Mouse (Mus musculus): ENCODE data around the gene Rad51b. TPM values are rescaled to one million over a fixed set of nuclear protein-coding genes. Genes with fewer than 3 reads are reported as not detected.
A peak's percentile ranks its signal among the peaks of the same experiment; 100 is the strongest.
"Not testable (repeated sequence)": the region's sequence is repeated elsewhere in the genome, so short reads cannot be mapped to it uniquely, and the experiment has no call there.

Gene Rad51b
- polyA plus RNA-seq, 1 experiment from 2014 or later: 6.5 TPM

DNA sequence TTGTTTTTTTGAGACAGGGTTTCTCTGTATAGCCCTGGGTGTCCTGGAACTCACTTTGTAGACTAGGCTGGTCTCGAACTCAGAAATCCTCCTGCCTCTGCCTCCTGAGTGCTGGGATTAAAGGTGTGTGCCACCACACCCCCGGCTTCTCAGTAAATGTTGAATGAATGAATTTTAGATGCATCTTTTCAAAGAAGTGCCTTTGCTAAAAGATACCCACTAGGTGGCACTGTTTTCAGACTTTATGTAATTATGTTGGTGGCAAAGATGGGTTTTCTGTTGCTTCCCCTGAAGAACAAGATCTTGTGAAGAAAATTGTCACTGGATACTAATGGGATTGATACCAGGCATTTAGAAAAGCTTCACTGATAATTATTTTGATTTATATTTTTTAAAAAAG is 25.5 kb downstream of the Rad51b start:
- H3K4me3 ChIP-seq (ENCODE audit: low read depth, low read length); H3K9me3 ChIP-seq (ENCODE audit: control insufficient read depth, low read length); H3K4me2 ChIP-seq (replicated peaks; ENCODE audit: low read depth, low read length); H3K27me3 ChIP-seq (ENCODE audit: control insufficient read depth, insufficient read depth, low read length); H3K36me3 ChIP-seq (ENCODE audit: control insufficient read depth, insufficient read depth, low read length); H3K4me1 ChIP-seq (replicated peaks; ENCODE audit: control insufficient read depth, insufficient read depth, low read length); H3K27ac ChIP-seq (ENCODE audit: low read depth, low read length); H3K9ac ChIP-seq (ENCODE audit: low read depth, low read length); ATAC-seq (ENCODE audit: low FRiP score): not testable (repeated sequence)
- peak; percentile 59 for DNase-seq (ENCODE audit: low spot score)
- 67% methylated on average over 2 of the region's 2 CpGs for WGBS

DNA sequence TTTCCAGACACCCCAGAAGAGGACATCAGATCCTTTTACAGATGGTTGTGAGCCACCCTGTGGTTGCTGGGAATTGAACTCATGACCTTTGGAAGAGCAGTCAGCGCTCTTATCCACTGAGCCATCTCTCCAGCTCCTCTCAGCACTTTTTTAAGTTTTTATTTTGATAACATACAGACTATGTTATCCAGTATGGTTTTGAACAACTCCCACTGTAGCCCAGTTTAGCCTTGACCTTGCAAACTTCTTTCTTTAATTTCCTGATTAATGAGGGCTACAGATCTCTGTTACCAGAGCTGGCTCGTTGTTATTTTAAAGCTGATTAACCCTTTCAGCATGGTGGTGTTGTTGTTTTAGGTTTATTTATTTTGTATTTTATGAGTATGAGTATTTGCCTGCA is 29.2 kb downstream of the Rad51b start:
- Histone ChIP-seq H3K9ac (ENCODE audit: low read depth, low read length) (no peak overlapping the region), H3K27ac (ENCODE audit: low read depth, low read length) (no peak overlapping the region), H3K9me3 (ENCODE audit: control insufficient read depth, low read length) (no peaks in the 10 kb centered on the region), H3K4me3 (ENCODE audit: low read depth, low read length) (no peak overlapping the region), H3K27me3 (ENCODE audit: control insufficient read depth, insufficient read depth, low read length) (no peaks in the 10 kb centered on the region), H3K4me2 (replicated peaks; ENCODE audit: low read depth, low read length) (no peak overlapping the region), H3K4me1 (replicated peaks; ENCODE audit: control insufficient read depth, insufficient read depth, low read length) (no peaks in the 10 kb centered on the region), H3K36me3 (ENCODE audit: control insufficient read depth, insufficient read depth, low read length) (no peaks in the 10 kb centered on the region)
- WGBS: 79% methylated on average over 2 of the region's 2 CpGs
- DNase-seq (ENCODE audit: low spot score): no peak
- ATAC-seq (ENCODE audit: low FRiP score): no peak

DNA sequence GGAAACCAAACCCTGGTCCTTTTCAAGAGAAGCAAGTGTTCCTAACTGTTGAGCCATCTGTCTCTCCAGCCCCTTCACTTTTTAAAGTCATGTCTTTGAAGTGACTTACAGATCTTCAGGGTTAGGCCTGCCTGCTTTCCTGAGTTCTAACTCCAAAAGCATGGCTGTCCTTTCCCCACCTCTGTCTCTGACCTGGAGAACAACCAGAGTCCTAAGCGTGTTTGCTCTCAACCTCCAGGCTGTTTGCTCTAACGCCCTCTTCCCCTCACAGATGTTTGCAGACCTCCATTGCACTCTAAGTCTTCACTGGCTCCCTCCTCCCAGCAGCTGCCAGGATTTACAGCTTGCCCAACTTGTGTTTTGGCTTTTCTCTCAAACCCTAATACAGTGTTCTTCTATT is 29.7 kb downstream of the Rad51b start:
- H3K27me3 ChIP-seq (ENCODE audit: control insufficient read depth, insufficient read depth, low read length): no peaks in the 10 kb centered on the region
- H3K27ac ChIP-seq (ENCODE audit: low read depth, low read length): no peak overlapping the region
- ATAC-seq (ENCODE audit: low FRiP score) (no peak), DNase-seq (ENCODE audit: low spot score) (no peak)
- H3K4me1 ChIP-seq (replicated peaks; ENCODE audit: control insufficient read depth, insufficient read depth, low read length): no peaks in the 10 kb centered on the region
- no peak overlapping the region for H3K4me2 ChIP-seq (replicated peaks; ENCODE audit: low read depth, low read length)
- WGBS: 72% methylated on average over 2 of the region's 2 CpGs
- no peaks in the 10 kb centered on the region for H3K36me3 ChIP-seq (ENCODE audit: control insufficient read depth, insufficient read depth, low read length)
- H3K9ac ChIP-seq (ENCODE audit: low read depth, low read length): no peak overlapping the region
- H3K4me3 ChIP-seq (ENCODE audit: low read depth, low read length): no peak overlapping the region
- H3K9me3 ChIP-seq (ENCODE audit: control insufficient read depth, low read length): no peaks in the 10 kb centered on the region

DNA sequence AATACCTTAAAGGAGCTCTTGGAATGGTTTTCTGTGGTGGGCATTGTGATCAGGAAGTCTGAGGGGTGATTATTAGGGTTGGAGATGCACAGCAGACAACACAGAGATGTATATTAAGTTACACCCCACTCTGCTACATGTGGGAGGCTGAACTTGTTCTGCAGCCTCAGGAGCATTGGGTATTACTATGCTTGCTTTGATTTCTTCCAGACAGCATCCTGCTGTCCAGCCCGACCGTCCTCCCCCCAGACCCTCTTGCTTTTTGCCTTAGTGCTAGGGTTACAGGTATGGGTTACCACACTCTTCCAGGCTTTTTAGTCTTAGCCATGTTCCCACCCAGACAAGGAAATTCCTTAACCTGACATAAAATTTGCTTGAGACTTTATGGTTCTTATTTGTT is 30.8 kb downstream of the Rad51b start:
- no peaks in the 10 kb centered on the region for H3K9me3 ChIP-seq (ENCODE audit: control insufficient read depth, low read length)
- H3K27ac ChIP-seq (ENCODE audit: low read depth, low read length): no peak overlapping the region
- H3K27me3 ChIP-seq (ENCODE audit: control insufficient read depth, insufficient read depth, low read length): no peaks in the 10 kb centered on the region
- no peak for ATAC-seq (ENCODE audit: low FRiP score)
- H3K4me2 ChIP-seq (replicated peaks; ENCODE audit: low read depth, low read length): no peak overlapping the region
- H3K4me3 ChIP-seq (ENCODE audit: low read depth, low read length): no peak overlapping the region
- H3K9ac ChIP-seq (ENCODE audit: low read depth, low read length): no peak overlapping the region
- no peak for DNase-seq (ENCODE audit: low spot score)
- H3K4me1 ChIP-seq (replicated peaks; ENCODE audit: control insufficient read depth, insufficient read depth, low read length): no peaks in the 10 kb centered on the region
- H3K36me3 ChIP-seq (ENCODE audit: control insufficient read depth, insufficient read depth, low read length): no peaks in the 10 kb centered on the region
- WGBS: 86% methylated on average over 2 of the region's 2 CpGs

DNA sequence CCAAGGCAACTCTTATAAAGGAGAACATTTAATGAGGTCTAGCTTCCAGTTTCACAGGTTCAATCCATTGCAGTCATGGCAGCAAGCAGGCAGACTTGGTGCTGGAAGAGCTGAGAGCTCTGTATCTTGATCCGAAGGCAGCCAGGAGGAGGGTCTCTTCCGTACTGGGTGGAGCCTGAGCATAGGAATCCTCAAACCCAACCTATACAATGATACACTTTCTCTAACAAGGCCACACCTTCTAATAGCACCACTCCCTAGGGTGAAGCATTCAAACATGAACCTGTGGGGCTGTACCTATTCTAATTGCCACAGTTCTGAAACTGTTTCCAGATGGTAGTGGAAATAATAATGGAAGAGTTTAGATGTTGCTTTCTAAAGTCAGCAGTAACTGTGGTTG is 33.5 kb downstream of the Rad51b start:
- no peak overlapping the region for H3K9ac ChIP-seq (ENCODE audit: low read depth, low read length)
- no peaks in the 10 kb centered on the region for H3K27me3 ChIP-seq (ENCODE audit: control insufficient read depth, insufficient read depth, low read length)
- 81% methylated on average over 2 of the region's 2 CpGs for WGBS
- H3K9me3 ChIP-seq (ENCODE audit: control insufficient read depth, low read length): no peaks in the 10 kb centered on the region
- no peak for ATAC-seq (ENCODE audit: low FRiP score)
- H3K4me2 ChIP-seq (replicated peaks; ENCODE audit: low read depth, low read length): no peak overlapping the region
- H3K27ac ChIP-seq (ENCODE audit: low read depth, low read length): no peak overlapping the region
- no peak for DNase-seq (ENCODE audit: low spot score)
- no peak overlapping the region for H3K4me3 ChIP-seq (ENCODE audit: low read depth, low read length)
- no peaks in the 10 kb centered on the region for H3K4me1 ChIP-seq (replicated peaks; ENCODE audit: control insufficient read depth, insufficient read depth, low read length)
- no peaks in the 10 kb centered on the region for H3K36me3 ChIP-seq (ENCODE audit: control insufficient read depth, insufficient read depth, low read length)

DNA sequence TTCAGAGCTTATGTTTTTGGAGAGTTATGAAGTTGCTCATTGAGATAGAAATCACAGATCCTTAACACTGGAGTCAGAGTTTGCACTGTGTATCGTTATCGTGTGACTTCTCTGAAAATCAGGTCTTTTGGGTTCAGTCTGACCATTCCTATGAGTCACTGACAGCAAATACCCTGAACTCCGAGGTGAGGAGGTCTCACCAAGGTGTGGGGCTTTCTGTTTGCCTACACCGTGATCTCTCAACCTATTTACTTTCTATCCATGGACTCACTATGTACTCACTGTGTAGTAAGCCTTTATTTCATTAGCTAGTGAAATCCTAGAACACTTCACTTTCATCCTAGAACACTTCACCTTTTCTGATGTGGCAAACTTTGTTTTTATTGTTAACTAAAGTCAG is 34.6 kb downstream of the Rad51b start:
- Histone ChIP-seq H3K9me3 (ENCODE audit: control insufficient read depth, low read length) (no peaks in the 10 kb centered on the region), H3K4me3 (ENCODE audit: low read depth, low read length) (no peak overlapping the region), H3K9ac (ENCODE audit: low read depth, low read length) (no peak overlapping the region), H3K4me2 (replicated peaks; ENCODE audit: low read depth, low read length) (no peak overlapping the region), H3K4me1 (replicated peaks; ENCODE audit: control insufficient read depth, insufficient read depth, low read length) (no peaks in the 10 kb centered on the region), H3K36me3 (ENCODE audit: control insufficient read depth, insufficient read depth, low read length) (no peaks in the 10 kb centered on the region), H3K27ac (ENCODE audit: low read depth, low read length) (no peak overlapping the region), H3K27me3 (ENCODE audit: control insufficient read depth, insufficient read depth, low read length) (no peaks in the 10 kb centered on the region)
- 91% methylated on average over 4 of the region's 4 CpGs for WGBS
- DNase-seq (ENCODE audit: low spot score) (no peak), ATAC-seq (ENCODE audit: low FRiP score) (no peak)

DNA sequence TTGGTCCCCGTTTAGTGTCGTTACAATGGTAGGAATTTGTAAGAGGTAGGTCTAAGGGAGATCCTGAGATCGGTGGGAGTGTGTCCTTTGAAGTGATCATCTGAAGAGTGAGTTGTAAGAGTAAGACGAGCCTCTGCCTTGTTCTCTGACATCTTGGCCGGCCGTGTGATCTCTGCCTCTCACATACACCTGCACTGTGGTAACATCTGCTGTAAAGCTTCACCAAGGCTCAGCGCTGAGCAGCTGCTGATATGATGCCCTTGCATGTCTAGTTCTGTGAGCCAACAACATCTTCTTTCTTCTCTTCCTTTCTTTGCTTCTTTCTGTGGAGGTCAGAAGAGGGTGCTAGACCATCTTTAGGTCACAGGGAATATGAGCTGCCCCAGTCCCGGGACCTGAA is 41.7 kb downstream of the Rad51b start:
- ATAC-seq (ENCODE audit: low FRiP score): no peak
- H3K27me3 ChIP-seq (ENCODE audit: control insufficient read depth, insufficient read depth, low read length): no peaks in the 10 kb centered on the region
- H3K4me3 ChIP-seq (ENCODE audit: low read depth, low read length): no peak overlapping the region

DNA sequence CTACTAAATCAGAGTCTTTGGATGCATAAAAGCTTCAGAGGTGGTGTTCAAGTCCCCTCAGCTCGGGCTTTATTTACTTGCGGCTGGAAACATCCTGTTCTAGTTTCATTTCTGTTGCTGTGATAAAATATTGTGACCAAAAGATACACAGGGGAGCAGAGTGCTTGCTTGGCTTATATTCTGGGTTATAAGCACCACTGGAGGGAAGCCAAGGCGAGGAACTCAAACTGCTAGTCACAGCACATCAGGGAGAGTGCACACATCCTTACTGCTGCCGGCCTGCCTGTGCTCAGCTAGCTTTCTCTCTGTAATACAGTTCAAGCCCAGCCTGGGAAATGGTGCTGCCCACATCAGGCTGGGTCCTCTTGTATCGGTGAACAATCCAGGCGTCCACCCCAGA is 43.4 kb downstream of the Rad51b start:
- Histone ChIP-seq H3K4me2 (replicated peaks; ENCODE audit: low read depth, low read length) (no peak overlapping the region), H3K36me3 (ENCODE audit: control insufficient read depth, insufficient read depth, low read length) (no peaks in the 10 kb centered on the region), H3K9ac (ENCODE audit: low read depth, low read length) (no peak overlapping the region), H3K4me3 (ENCODE audit: low read depth, low read length) (no peak overlapping the region), H3K27me3 (ENCODE audit: control insufficient read depth, insufficient read depth, low read length) (no peaks in the 10 kb centered on the region), H3K27ac (ENCODE audit: low read depth, low read length) (no peak overlapping the region), H3K9me3 (ENCODE audit: control insufficient read depth, low read length) (no peaks in the 10 kb centered on the region), H3K4me1 (replicated peaks; ENCODE audit: control insufficient read depth, insufficient read depth, low read length) (no peaks in the 10 kb centered on the region)
- ATAC-seq (ENCODE audit: low FRiP score) (no peak), DNase-seq (ENCODE audit: low spot score) (no peak)
- 78% methylated on average over 6 of the region's 6 CpGs for WGBS

More for the DNA sequence above, 41.7 kb downstream of the Rad51b start:
- no peak for DNase-seq (ENCODE audit: low spot score)
- 88% methylated on average over 8 of the region's 8 CpGs for WGBS
- H3K9me3 ChIP-seq (ENCODE audit: control insufficient read depth, low read length): no peaks in the 10 kb centered on the region
- no peak overlapping the region for H3K27ac ChIP-seq (ENCODE audit: low read depth, low read length)
- H3K36me3 ChIP-seq (ENCODE audit: control insufficient read depth, insufficient read depth, low read length): no peaks in the 10 kb centered on the region
- H3K4me1 ChIP-seq (replicated peaks; ENCODE audit: control insufficient read depth, insufficient read depth, low read length): no peaks in the 10 kb centered on the region
- H3K9ac ChIP-seq (ENCODE audit: low read depth, low read length): no peak overlapping the region
- H3K4me2 ChIP-seq (replicated peaks; ENCODE audit: low read depth, low read length): no peak overlapping the region

DNA sequence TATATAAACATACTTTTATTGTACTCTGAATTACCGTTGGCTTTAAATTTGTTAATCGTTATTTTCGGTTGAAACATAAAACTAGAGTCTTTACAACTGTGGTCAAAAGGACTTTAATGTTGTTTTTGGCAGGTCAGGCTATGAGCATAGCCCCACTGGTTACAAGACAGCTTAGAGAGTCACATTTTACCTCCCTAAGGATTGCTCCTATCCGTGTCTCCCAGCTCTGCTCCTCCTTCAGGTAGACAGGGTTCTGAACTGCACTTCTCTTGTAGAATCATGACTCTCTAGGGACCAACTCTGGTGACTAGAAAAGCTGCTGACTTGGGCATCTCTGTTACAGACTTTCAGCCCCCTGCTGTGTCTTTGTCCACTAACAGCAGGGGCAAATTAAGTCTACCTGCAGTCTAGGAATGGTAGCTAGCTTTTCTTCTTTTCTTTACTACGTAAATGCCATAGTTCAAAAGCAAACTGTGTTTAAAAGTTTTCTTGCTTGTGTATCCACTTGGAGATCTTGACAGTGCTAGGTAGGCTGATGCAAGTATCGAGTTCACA is 44.3 kb downstream of the Rad51b start:
- no peak for DNase-seq (ENCODE audit: low spot score)
- no peak for ATAC-seq (ENCODE audit: low FRiP score)
- Histone ChIP-seq H3K4me3 (ENCODE audit: low read depth, low read length) (no peak overlapping the region), H3K4me1 (replicated peaks; ENCODE audit: control insufficient read depth, insufficient read depth, low read length) (no peaks in the 10 kb centered on the region), H3K4me2 (replicated peaks; ENCODE audit: low read depth, low read length) (no peak overlapping the region), H3K9ac (ENCODE audit: low read depth, low read length) (no peak overlapping the region), H3K27ac (ENCODE audit: low read depth, low read length) (no peak overlapping the region), H3K36me3 (ENCODE audit: control insufficient read depth, insufficient read depth, low read length) (no peaks in the 10 kb centered on the region), H3K27me3 (ENCODE audit: control insufficient read depth, insufficient read depth, low read length) (no peaks in the 10 kb centered on the region), H3K9me3 (ENCODE audit: control insufficient read depth, low read length) (no peaks in the 10 kb centered on the region)
- 66% methylated on average over 6 of the region's 6 CpGs for WGBS

Measured in hindbrain, embryonic 11.5 days (tissue).